Mouse (Mus musculus) CD8-positive naive resting alpha-beta T cell, adult 57 days (primary cell): Measurements from ENCODE around the gene Glra1. TPM values are rescaled to one million over a fixed set of nuclear protein-coding genes. Genes with fewer than 3 reads are reported as not detected.

Source experiments
- total RNA-seq: library from RNA; stranded (reverse); gene quantifications from one replicate; pipeline ENCODE4 v1.2.4, GENCODE M21; 2023

The Glra1 gene
- not detected for total RNA-seq

DNA sequence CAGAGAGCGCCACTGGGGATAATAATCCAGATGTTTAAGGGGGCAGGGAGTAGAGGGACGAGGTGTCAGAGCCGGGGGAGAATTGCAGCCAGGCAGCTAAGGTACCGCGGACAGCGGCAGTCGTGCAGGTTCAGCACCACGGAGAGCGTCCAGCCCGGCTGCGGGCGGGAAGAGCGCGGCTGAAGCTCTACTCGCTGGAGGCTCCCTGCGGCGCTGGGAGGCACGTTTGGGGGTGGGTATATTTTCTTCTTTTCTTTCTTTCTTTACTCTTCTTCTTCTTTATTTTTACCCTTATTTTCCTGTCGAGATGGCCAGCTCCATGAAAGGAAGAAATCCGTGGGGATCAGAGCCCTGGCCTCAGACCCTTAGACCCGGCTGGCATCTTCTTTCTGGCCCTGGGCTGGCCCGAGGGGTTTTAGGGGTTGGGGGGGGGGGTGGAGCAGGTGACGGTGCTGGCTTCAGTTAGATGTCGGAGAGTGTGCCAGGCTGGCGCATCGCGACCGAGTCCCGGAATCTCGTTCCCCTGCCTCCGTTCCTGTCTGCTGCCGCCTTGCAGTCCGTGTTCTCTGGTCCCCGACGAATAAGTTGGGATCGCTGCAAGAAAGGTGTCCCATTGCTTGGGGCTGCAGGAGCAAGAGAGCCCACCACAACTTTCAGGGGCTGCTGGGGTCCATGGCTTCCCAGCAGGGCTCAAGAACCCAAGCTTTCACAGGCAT lies at the start of gene Glra1:
Glra1 (minus strand) TSS at position 391 of the 716 bp plus-strand sequence.

DNA sequence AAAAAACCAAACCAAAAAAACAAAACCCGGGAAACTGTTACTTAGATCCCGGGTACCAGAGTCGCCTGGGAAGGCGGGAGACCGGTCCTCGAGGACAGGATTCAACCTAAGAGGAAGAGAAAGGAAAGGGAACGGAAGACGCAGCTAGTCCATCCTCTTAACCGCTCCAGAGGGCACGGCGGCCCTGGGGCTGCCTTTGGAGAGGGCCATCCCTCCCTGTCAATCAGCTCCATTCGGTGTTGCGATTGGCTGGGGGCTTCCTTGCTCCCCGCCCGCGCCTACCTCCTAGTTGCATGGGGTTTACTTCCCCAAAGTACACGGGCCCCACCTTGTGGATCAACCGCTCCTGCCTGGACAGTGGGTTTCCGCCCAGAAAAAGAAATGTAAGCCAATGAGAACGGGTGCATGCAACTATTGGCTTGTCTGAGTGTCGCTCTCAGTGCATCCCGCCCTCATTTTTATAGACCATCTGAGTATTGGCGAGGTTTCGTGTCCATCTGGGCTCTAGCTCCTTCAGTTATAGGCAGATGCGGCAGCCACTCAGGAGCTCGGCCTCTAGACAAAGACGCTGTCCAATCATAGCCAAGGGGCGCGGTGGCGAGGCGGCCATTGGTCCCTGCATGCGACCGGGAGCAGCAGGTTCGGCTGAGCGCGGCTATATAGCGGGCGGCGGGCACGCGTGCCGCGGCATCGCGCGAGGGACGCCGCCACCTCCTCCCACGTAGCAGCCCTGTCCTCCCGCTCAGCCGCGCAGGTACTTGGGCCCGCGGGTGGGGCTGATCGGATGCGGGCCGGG lies 138.8 kb downstream of the Glra1 start, which contains the start of gene G3bp1:
G3bp1 (plus strand) TSS at position 638 of the 796 bp plus-strand sequence.

Other genes starting within 250 kb of the Glra1 start
- gene Sparc, start 185.0 kb downstream of the Glra1 start, total RNA-seq = 2.4 TPM
- 54.7 TPM for gene Atox1, start 147.0 kb downstream of the Glra1 start, total RNA-seq
- gene G3bp1, start 138.5 kb downstream of the Glra1 start, total RNA-seq = 85.9 TPM